Mouse (Mus musculus) liver, adult 2 months (tissue): ENCODE results near the gene Clec16a.

Experiments used
- CTCF ChIP-seq: fragments of 200-500 bp; IDR thresholded peaks from 2 replicates; pipeline ENCODE4 v1.5.1; 2011; ENCODE audit warnings: low read depth, low read length, control low read depth
- POLR2A ChIP-seq: fragments of 200-500 bp; IDR thresholded peaks from 2 replicates; pipeline ENCODE4 v1.6.1; 2011; ENCODE audit warnings: low read length, control low read depth; ENCODE audit not compliant: insufficient read depth; ENCODE audit errors: extremely low read depth

GRCm38 (mm10) chr16:10674957-10675356, 129.8 kb downstream of the Clec16a start:
- TF ChIP-seq POLR2A (no peak), CTCF (no peak)
